Mouse (Mus musculus): ENCODE measurements around the gene Tbc1d24.
A peak's percentile ranks its signal among the peaks of the same experiment; 100 is the strongest.

Tbc1d24 gene

DNA sequence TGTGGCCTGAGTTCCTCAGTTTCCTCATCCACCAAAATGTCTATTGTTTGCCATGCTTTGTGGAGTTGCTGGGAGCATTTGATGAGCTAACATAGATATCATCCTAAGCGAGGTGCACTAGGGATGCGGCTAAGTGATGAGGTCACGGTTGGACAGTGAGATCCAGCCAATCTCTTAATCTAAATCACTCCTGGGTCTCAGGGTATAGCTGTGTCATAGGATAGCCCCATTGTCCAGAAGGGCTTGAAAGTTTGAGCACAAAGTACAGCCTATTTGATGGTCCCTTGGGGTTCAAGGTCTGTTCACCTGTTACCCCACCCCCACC, 4.5 kb upstream of the Tbc1d24 start:
- DNase-seq: no peak

GRCm38 (mm10) chr17:24209043-24209915, 3.9 kb upstream of the Tbc1d24 start, which contains the start of gene Ntn3:
Ntn3 (minus strand) TSS chr17:24209531.
- DNase-seq: peak; percentile 52 to 56

- no peak for DNase-seq
Measured at GRCm38 (mm10) chr17:24208641-24209042, 3.3 kb upstream of the Tbc1d24 start.

DNA sequence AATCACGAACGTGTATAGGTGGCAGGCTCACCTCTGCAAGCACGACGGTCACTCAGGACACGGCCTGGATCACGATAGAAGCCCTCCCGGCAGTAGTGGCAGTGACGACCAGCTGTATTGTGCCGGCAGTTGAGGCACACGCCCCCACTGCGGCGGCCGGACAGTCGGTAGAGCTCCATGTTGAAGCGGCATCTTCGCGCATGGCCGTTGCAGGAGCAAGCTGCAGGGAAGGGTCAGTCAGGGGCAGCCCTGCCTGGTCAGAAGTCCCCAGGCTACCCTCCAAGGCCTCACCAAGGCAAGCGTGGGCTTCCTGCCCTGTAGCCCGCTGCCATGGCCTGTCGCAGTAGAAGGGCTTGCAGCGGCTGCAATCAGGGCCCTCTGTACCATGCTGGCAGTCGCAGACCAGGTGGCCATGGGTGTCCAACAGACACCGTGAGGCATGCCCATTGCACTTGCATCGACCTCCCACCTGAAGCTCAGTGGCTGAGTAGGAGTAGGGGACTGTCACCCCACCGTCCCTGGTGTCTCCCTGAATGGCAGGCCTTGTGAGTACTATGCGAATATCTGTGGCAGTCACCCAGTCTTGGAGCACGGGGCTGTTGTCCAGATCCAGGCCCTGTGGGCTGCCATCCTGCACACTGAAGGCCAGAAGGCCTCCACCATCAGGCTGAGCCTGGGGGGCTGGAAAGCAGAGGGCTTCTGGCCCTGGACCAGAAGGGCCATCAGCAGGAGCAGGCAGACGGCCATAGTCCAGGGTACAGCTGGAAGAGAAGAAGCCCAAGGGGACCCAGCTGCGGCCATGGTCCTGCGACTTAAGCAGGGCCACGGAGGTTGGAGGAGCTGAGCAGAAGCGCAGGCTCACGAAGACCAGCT, 2.6 kb upstream of the Tbc1d24 start:
- no peak for DNase-seq

- DNase-seq: peak; percentile 54 to 63
Measured at GRCm38 (mm10) chr17:24206451-24207351, 1.3 kb upstream of the Tbc1d24 start.

DNA sequence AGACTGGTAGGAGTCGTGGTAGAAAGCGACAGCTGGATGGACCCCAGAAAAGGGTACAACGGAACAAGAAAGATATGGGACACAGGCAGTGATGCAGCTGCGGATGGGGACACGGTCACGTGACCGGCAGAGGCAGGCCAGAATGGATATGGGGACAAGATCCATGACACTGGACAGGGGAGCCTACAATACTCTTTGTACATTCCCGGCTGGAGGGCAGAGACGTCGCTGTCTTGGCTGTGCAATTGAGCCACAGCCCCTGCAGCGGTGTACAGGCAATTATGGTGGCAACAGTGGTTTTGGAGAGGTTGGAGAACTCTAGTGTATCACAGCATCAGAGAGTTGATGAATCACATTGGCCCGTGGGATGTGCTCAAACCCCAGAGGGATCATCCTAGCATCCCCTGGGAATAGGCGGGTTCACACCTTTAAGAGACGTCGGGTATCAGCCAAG, 573 bp upstream of the Tbc1d24 start:
- DNase-seq: peak; percentile 48

- DNase-seq: no peak
Measured at GRCm38 (mm10) chr17:24204846-24205245, 516 bp downstream of the Tbc1d24 start.

DNA sequence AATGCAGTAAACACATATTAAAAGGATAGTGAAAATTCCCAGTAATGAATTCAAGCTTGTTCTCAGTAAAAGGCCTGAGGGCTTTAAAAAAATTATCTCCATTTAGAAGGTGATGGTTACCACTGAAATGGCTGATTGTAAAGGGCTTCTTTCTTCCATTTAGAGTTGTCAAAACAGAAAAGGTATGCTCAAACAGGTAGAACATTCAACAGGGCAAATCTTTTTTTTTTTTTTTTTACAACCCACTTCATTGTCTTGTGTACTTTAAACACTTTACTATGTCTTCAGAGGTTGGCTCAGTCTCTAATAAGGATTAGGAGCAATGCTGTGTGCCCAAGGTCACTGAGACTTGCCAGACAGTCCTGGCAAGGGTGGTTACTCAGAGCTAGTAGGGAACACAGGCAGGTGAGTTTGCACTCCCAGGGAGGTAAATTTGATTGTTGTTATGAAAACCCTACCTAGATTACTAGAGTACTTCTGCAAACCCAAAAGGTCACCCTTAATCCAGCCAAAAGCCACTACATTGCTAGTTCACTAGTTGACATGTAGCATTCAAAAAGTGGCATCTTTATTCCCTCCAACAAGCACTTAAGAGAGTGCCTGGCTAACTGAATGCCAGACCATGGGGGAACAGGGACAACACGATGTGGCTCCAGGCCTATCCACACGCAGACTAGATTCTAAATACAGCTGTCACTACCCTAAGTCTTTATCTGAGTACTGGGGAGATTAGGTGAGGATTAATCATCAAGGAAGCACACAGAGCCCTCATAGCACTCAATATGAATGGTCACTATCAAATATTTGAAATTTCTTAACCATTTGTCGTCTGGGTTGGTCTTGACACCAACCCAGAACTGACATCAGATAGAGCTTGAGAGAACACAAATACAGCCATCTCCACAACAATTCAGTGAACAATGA, 1.5 kb downstream of the Tbc1d24 start:
- no peak for DNase-seq

DNA sequence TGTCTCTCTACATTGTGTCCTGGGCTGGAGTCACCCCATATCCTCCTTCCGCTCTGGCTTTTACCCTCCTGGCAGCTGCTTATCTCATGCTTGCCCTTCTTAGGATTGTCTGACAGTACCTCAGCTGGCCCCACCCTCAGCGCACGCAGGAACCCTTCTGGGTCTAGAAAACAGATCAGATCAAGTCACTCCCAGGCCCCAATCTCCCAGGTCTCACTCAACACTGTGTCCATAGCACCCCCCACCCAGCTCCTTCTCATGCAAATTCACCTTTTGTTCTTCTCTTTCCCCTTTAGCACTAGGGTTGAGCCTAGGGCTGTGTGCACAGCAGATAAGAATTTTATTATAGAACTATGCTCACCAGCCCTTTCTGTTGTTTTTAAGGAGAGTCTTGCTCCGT, 2.3 kb downstream of the Tbc1d24 start:
- DNase-seq: no peak

DNA sequence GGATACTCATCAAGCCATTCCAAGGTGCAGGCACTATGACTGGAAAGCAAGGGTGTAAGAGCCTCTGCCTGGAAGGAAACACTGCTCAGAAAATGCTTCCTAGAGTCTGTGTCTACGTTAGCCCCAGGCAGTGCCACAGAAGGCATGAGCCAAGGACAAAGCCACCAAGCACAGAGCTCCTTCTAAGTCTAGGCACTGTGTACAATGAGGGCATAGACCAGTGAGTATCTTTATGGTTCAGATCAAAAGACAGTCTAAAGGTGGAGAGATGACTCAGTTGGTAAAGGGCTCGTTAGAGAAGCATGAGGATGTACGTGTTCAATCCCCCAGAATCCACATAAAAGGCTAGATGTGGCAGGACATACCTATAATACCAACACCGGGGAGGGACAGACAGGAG, 4.3 kb downstream of the Tbc1d24 start:
- DNase-seq: no peak

DNA sequence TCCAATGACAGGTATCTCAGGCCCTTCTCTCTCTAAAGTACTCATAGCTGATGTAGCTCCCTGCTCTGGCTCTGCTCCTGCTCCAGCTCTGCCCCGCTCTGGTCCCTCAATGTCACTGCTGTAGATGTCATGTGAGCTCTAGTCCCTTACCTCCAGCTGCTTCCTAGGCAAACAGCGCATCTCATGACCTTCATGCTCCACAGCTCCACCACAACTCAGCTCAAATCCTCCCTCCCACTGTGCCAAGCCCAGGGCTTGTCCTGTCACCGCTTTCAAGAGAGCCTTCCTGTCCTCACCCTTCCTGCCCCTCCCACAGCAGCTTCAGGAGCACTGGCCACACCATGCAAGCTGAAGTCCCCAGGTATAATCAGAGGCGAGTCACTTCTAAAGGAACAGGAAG, 5.6 kb downstream of the Tbc1d24 start:
- DNase-seq: no peak

GRCm38 (mm10) chr17:24199252-24199651, 6.1 kb downstream of the Tbc1d24 start:
- no peak for DNase-seq

DNA sequence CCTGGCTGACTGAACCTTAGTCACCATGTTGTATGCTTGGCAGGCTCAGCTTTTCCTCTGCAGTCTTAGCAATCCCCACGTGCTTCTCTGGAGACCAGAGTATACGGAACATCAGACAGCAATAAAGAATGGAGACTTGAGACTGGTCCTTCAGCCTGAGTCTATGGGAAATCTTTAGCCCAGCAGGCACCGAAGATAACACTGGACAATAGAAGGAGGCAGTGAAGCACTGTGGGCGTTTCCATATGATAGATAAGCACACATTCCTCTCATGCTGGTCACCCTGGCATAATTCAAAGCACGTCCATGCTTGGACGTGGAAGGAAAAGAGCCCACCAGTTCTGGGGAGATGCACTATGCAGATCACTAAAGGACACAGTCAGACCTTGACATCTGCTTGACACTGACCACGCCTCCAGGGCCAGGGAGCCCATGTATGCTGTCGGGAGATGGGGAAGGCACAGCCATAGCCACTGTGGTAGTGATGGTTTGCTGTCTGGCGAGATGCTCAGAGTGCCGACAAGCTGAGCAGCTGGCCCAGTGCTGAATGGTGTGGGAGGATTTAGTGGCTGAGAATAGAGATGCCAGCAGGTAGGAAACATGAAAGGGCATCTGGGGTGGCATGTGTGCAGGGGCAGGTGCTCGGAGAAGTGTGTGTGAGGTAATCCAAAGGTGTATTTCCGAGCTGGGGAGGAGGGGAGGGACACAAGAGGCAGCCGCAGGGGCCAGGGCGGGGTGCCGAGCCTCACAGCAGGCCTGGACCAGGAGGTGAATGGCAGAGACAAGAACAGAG, 8.1 kb downstream of the Tbc1d24 start:
- no peak for DNase-seq

DNA sequence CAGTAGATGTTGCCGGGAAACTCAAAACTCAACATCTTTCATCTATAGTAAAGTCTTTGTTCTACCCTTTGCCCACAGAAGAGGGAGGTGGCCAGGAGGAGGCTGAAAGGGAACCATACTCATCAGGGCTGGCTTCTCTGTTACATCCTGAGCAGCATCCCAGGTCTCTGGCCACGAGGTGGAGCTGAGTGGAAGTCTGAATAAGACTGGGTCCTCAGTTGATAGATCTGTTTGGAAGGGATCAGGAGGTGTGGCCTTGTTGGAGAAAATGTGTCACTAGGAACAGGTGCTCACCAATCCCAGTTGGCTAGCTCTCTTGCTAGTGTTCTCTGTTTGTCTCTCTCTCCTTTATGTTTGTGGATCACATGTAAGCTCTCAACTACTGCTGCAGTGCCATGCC, 10.0 kb downstream of the Tbc1d24 start:
- no peak for DNase-seq

DNA sequence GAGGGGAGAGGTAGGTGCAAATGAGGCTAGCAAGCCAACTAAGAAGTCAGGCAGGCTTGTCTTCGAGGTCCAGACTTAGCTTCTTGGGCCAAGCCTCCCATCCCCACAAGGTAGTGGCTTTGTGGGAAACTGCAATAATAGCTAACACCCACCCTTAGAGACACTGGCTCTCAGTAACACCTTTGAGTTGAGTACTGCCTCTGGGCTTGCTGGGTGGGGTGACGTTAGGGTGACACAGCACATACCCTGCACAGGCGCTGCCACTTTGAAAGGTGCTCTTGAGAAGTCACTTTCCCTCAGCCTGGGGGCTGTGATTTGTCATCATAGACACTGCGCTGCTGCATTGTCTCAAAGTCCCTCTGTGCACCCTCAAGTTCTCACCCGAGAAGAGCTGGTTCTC, 11.6 kb downstream of the Tbc1d24 start:
- DNase-seq: no peak

DNA sequence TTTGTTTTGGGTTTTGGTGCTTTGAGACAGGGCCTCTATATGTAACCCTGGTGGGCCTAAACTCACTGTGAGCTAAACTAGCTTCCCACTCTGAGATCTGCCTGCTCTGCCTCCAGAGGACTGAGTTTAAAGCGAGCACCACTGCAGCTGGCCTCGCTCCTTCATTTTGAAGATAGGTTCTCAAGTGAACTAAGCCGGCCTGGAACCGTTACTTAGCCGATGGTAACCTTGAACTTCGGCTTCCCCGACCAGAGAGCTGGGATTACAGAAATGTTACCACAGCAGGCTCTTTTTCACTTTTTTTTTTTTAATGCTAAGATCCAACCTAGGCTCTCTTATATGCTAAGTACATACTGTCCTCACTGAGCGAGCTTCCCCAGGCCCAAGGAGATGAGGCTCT, 12.1 kb downstream of the Tbc1d24 start:
- DNase-seq: no peak

DNA sequence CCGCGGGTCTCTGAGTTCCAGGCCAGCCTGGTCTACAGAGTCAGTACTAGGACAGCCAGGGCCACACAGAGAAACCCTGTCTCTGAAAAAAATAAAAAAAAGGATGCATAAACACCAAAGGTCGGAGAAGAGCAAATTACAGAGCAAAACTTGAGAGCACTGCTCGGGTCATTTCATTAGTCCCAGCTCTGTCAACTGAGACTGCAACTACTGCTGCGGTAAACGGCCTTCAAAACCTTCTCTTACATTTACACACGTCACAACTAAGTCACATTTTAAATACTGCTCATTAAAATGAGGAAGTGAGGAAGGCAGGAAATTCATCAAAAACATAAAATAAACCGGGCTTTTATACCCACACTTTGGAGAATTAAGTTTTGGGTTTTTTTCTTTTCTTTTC, 12.5 kb downstream of the Tbc1d24 start:
- no peak for DNase-seq

DNA sequence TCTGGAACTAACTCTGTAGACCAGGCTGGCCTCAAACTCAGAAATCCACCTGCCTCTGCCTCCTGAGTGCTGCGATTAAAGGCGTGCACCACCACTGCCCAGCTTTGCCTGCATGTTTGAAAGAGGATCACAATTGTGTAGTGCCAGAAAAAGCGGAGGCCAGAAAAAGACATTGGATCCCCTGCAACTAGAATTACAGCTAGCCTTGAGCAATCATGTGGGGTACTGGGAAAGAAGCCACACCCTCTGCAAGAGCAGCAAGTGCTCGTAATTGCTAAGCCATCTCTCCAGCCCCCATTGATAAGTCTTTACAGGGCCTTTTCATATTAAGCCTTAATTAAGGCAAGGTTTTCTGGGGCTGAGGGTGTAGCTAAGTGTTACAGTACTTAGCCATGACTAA, 13.9 kb downstream of the Tbc1d24 start:
- no peak for DNase-seq

DNA sequence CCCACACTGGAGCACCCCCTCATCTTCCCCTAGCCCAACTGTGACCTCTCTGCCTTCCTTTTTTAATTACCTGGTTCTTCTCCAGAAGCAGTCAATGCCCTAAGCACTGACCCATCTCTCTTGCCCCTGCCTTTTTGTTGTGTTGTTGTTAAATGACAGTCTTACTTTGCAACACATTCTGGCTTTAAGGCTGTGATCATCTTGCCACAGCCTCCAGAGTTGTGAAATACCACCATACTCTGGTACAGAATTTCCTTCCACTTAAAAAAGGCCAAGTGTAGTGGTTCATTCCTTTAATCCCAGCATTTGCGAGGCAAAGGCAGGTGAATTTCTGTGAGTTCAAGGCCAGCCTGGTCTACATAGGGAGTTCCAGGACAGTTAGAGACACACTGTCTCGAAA, 14.4 kb downstream of the Tbc1d24 start:
- DNase-seq: no peak

DNA sequence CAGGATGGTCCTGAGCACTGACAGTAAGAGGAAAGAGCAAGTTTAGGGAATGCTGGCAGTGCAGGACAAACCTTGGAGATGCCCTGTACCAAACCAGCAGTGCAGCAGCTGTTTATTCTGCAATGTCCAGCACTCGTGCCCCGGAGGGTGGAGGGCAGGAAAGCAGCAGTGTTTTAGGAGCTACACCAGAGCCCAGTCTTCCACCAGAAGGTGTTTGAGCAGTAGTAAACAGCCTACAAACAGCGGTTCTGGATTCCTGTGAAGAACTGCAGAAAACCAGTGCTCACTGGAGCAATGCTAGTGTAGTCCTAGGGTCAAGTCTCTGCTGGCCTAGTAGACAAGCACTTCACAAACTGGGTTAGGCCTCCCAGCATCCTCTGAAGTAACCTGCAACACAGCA, 31.1 kb downstream of the Tbc1d24 start:
- no peak for DNase-seq

DNA sequence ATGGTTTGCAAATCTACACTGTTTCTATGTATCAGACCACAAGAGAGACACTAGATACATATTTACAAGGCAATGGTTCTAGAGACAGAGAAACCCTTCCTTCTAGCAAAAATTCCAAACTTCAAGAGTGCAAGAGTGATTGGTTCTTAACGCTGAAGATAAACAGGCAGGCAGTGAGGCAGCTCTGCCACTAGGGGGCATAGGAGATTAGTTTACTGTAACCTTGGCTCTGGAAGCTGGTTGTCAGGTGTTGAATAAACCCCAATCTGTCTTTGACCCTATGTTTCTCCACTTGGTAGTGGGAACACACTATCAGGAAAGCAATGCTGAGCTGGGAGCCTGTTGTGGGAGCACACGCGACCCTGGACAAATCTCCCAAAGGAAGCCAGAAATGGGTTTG, 31.9 kb downstream of the Tbc1d24 start:
- peak; percentile 63 to 69 for DNase-seq
